Mouse (Mus musculus) ES-E14 (cell line): Measurements from ENCODE around the gene Sorcs3.

ENCODE experiments used
- CHD2 ChIP-seq: IDR thresholded peaks from 2 replicates; pipeline ENCODE4 v1.6.1; 2014; ENCODE audit warnings: mild to moderate bottlenecking, low read depth, low read length, inconsistent platforms
- HCFC1 ChIP-seq: IDR thresholded peaks from 2 replicates; pipeline ENCODE4 v1.6.1; 2012; ENCODE audit warnings: low read length, inconsistent platforms, borderline replicate concordance; ENCODE audit not compliant: insufficient read depth
- MAFK ChIP-seq: IDR thresholded peaks from 2 replicates; pipeline ENCODE4 v1.6.1; 2014; ENCODE audit warnings: mild to moderate bottlenecking, low read depth, low read length, inconsistent platforms; ENCODE audit not compliant: insufficient read depth

- TF ChIP-seq MAFK = no peak
- TF ChIP-seq HCFC1 = no peak
- TF ChIP-seq CHD2 = no peak
These were observed 35.1 kb downstream of the Sorcs3 start for GRCm38 (mm10) chr19:48240960-48241359.
